ENCODE assay signal across 17 mouse cellular contexts in the genomic region with DNA sequence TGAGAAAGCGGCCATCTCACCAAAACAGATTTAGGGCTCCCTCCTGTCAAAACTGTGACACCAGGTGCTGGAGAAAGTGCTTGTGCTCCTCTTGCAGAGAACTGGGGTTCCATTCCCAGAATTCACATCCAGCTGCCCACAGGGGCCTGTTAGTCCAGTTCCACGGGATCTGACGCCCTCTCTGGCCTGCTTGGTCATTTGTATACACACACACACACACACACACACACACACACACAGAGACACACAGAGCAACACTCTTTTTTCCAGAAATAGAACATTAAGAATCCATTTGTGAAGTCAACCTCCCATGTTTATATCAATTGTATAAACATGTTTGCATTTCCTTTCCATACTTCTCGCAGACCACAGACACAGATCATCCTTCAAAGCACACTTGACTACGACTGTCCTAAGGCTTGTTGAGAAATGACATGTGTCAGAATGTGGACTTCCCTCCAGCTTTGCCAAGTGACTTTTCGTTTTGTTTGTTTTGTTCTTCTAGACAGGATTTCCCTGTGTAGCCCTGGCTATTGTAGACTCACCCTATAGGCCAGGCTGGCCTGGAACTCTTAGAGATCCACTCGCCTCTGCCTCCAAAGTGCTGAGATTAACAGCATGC. TPM values are rescaled to one million over a fixed set of nuclear protein-coding genes. Genes with fewer than 3 reads are reported as not detected.
"Had no signal": no experiment of that assay in that cellular context is flagged by ENCODE, and none has a peak within 500 bp of the region (broad histone marks: within the 10 kb centered on the region; RNA-seq: fewer than 3 reads in every experiment).

No protein-coding gene starts in this region.

- H3K4me3 ChIP-seq: limb, embryonic 15.5 days; liver, embryonic 12.5 days; megakaryocyte, embryonic 14.5 days; midbrain, embryonic 13.5 days; midbrain, embryonic 15.5 days; neural tube, embryonic 12.5 days; stomach, embryonic 15.5 days had no signal

- H3K27me3 ChIP-seq: limb, embryonic 15.5 days; midbrain, embryonic 13.5 days; midbrain, embryonic 15.5 days; neural tube, embryonic 12.5 days; stomach, embryonic 15.5 days had no signal

- ATAC-seq: liver, embryonic 12.5 days; midbrain, embryonic 13.5 days; midbrain, embryonic 15.5 days had no signal

- DNase-seq: right cerebral cortex, postnatal 14 days; thymus, adult 18-20 months; thymus, postnatal 14 days; thymus, postnatal 36 days had no signal

- H3K36me3 ChIP-seq: limb, embryonic 15.5 days; liver, embryonic 12.5 days; midbrain, embryonic 13.5 days; midbrain, embryonic 15.5 days; neural tube, embryonic 12.5 days; stomach, embryonic 15.5 days had no signal

- H3K9me3 ChIP-seq: limb, embryonic 15.5 days; liver, embryonic 12.5 days; megakaryocyte, embryonic 14.5 days; midbrain, embryonic 13.5 days; midbrain, embryonic 15.5 days; neural tube, embryonic 12.5 days; stomach, embryonic 15.5 days had no signal

- H3K27ac ChIP-seq: limb, embryonic 15.5 days; liver, embryonic 12.5 days; liver, embryonic 14.5 days; macrophage; midbrain, embryonic 13.5 days; midbrain, embryonic 15.5 days; neural tube, embryonic 12.5 days; stomach, embryonic 15.5 days; stomach, postnatal 0 days had no signal

- H3K9ac ChIP-seq: limb, embryonic 15.5 days; liver, embryonic 12.5 days; liver, embryonic 14.5 days; midbrain, embryonic 13.5 days; midbrain, embryonic 15.5 days; neural tube, embryonic 12.5 days; stomach, embryonic 15.5 days had no signal

- H3K4me2 ChIP-seq: limb, embryonic 15.5 days; liver, embryonic 12.5 days; midbrain, embryonic 11.5 days; midbrain, embryonic 13.5 days; midbrain, embryonic 15.5 days; neural tube, embryonic 12.5 days; stomach, embryonic 15.5 days had no signal

RNA-seq across cellular contexts. Expression of gene Zbtb8b, which starts 49.6 kb away (rescaled TPM):
- polyA plus RNA-seq: liver, adult 2 months; macrophage; spleen, adult 2 months had no signal
